Mouse (Mus musculus): Measurements from ENCODE around the gene Sccpdh.

DNA sequence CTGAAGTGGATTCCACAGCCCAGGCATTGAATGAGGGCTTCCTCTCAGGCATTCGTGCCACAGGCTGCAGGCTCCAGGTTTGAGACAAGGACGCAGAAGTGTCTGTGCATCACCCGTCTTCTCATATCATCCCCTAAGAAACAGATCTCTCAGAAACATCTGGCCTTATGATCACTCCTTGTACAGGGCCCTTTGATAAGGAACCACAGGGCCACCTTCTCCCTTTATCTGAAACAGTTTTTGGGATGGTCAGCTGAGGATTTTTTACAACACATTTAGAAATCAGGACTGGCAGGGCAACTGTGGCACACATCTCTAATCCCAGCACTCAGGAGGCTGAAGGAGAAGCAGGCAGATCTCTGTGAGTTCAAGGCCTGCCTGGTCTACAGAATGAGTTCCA is 18.7 kb upstream of the Sccpdh start:
- TF ChIP-seq POLR2A (IDR thresholded peaks at IDR 0.05; ENCODE audit: insufficient read depth, low read length) (no peak), EP300 (IDR thresholded peaks at IDR 0.05; ENCODE audit: insufficient read depth, low read depth, low read length) (no peak), CTCF (IDR thresholded peaks at IDR 0.05; ENCODE audit: low read depth, low read length) (no peak)

Measured in ES-Bruce4 (cell line).